Mouse (Mus musculus): ENCODE measurements around the gene Stil.
"Not testable (repeated sequence)": the region's sequence is repeated elsewhere in the genome, so short reads cannot be mapped to it uniquely, and the experiment has no call there.

Gene Stil

GRCm38 (mm10) chr4:114999773-115000428, at the start of gene Stil:
Stil (plus strand) TSS chr4:115000159.
- Histone ChIP-seq H3K27me3 (ENCODE audit: control insufficient read depth, insufficient read depth, low read length, poor library complexity, severe bottlenecking) (no peaks in the 10 kb centered on the region), H3K36me3 (ENCODE audit: control insufficient read depth, insufficient read depth, low read length, poor library complexity, severe bottlenecking) (no peaks in the 10 kb centered on the region)
- peak; percentile 96 for DNase-seq (ENCODE audit: low read depth, low spot score)

GRCm38 (mm10) chr4:114953172-114953571, 46.8 kb upstream of the Stil start:
- Histone ChIP-seq H3K27me3 (ENCODE audit: control insufficient read depth, insufficient read depth, low read length, poor library complexity, severe bottlenecking) (no peaks in the 10 kb centered on the region), H3K36me3 (ENCODE audit: control insufficient read depth, insufficient read depth, low read length, poor library complexity, severe bottlenecking) (no peaks in the 10 kb centered on the region)
- no peak for DNase-seq (ENCODE audit: low read depth, low spot score)

GRCm38 (mm10) chr4:114957403-114957802, 42.6 kb upstream of the Stil start:
- Histone ChIP-seq H3K36me3 (ENCODE audit: control insufficient read depth, insufficient read depth, low read length, poor library complexity, severe bottlenecking) (no peaks in the 10 kb centered on the region), H3K27me3 (ENCODE audit: control insufficient read depth, insufficient read depth, low read length, poor library complexity, severe bottlenecking) (no peaks in the 10 kb centered on the region)
- DNase-seq (ENCODE audit: low read depth, low spot score): no peak

- Histone ChIP-seq H3K36me3 (ENCODE audit: control insufficient read depth, insufficient read depth, low read length, poor library complexity, severe bottlenecking) (peaks cover 2% of the 10 kb centered on the region), H3K27me3 (ENCODE audit: control insufficient read depth, insufficient read depth, low read length, poor library complexity, severe bottlenecking) (no peaks in the 10 kb centered on the region)
- no peak for DNase-seq (ENCODE audit: low read depth, low spot score)
Observed at GRCm38 (mm10) chr4:114958231-114958630, 41.7 kb upstream of the Stil start.

- H3K36me3 ChIP-seq (ENCODE audit: control insufficient read depth, insufficient read depth, low read length, poor library complexity, severe bottlenecking): peaks cover 2% of the 10 kb centered on the region
- no peaks in the 10 kb centered on the region for H3K27me3 ChIP-seq (ENCODE audit: control insufficient read depth, insufficient read depth, low read length, poor library complexity, severe bottlenecking)
- no peak for DNase-seq (ENCODE audit: low read depth, low spot score)
Observed at GRCm38 (mm10) chr4:114958786-114959185, 41.2 kb upstream of the Stil start.

GRCm38 (mm10) chr4:114959533-114959932, 40.4 kb upstream of the Stil start:
- no peak for DNase-seq (ENCODE audit: low read depth, low spot score)
- Histone ChIP-seq H3K27me3 (ENCODE audit: control insufficient read depth, insufficient read depth, low read length, poor library complexity, severe bottlenecking) (no peaks in the 10 kb centered on the region), H3K36me3 (ENCODE audit: control insufficient read depth, insufficient read depth, low read length, poor library complexity, severe bottlenecking) (peaks cover 2% of the 10 kb centered on the region)

- not testable (repeated sequence) for H3K36me3 ChIP-seq (ENCODE audit: control insufficient read depth, insufficient read depth, low read length, poor library complexity, severe bottlenecking); DNase-seq (ENCODE audit: low read depth, low spot score); H3K27me3 ChIP-seq (ENCODE audit: control insufficient read depth, insufficient read depth, low read length, poor library complexity, severe bottlenecking)
Observed at GRCm38 (mm10) chr4:114960881-114961280, 39.1 kb upstream of the Stil start.

GRCm38 (mm10) chr4:114970736-114971135, 29.2 kb upstream of the Stil start:
- H3K36me3 ChIP-seq (ENCODE audit: control insufficient read depth, insufficient read depth, low read length, poor library complexity, severe bottlenecking): no peaks in the 10 kb centered on the region
- DNase-seq (ENCODE audit: low read depth, low spot score): no peak
- H3K27me3 ChIP-seq (ENCODE audit: control insufficient read depth, insufficient read depth, low read length, poor library complexity, severe bottlenecking): no peaks in the 10 kb centered on the region

GRCm38 (mm10) chr4:114973229-114973740, 26.7 kb upstream of the Stil start:
- peak; percentile 39 for DNase-seq (ENCODE audit: low read depth, low spot score)
- no peaks in the 10 kb centered on the region for H3K27me3 ChIP-seq (ENCODE audit: control insufficient read depth, insufficient read depth, low read length, poor library complexity, severe bottlenecking)

GRCm38 (mm10) chr4:114982619-114983018, 17.3 kb upstream of the Stil start:
- Histone ChIP-seq H3K27me3 (ENCODE audit: control insufficient read depth, insufficient read depth, low read length, poor library complexity, severe bottlenecking) (no peaks in the 10 kb centered on the region), H3K36me3 (ENCODE audit: control insufficient read depth, insufficient read depth, low read length, poor library complexity, severe bottlenecking) (no peaks in the 10 kb centered on the region)
- peak; percentile 63 for DNase-seq (ENCODE audit: low read depth, low spot score)

More at GRCm38 (mm10) chr4:114973229-114973740, 26.7 kb upstream of the Stil start:
- H3K36me3 ChIP-seq (ENCODE audit: control insufficient read depth, insufficient read depth, low read length, poor library complexity, severe bottlenecking): no peaks in the 10 kb centered on the region

- no peaks in the 10 kb centered on the region for H3K36me3 ChIP-seq (ENCODE audit: control insufficient read depth, insufficient read depth, low read length, poor library complexity, severe bottlenecking)
- peak; percentile 68 for DNase-seq (ENCODE audit: low read depth, low spot score)
- no peaks in the 10 kb centered on the region for H3K27me3 ChIP-seq (ENCODE audit: control insufficient read depth, insufficient read depth, low read length, poor library complexity, severe bottlenecking)
Observed at GRCm38 (mm10) chr4:114983020-114983419, 16.9 kb upstream of the Stil start.

GRCm38 (mm10) chr4:114986211-114986590, 13.8 kb upstream of the Stil start:
- Histone ChIP-seq H3K27me3 (ENCODE audit: control insufficient read depth, insufficient read depth, low read length, poor library complexity, severe bottlenecking) (no peaks in the 10 kb centered on the region), H3K36me3 (ENCODE audit: control insufficient read depth, insufficient read depth, low read length, poor library complexity, severe bottlenecking) (no peaks in the 10 kb centered on the region)
- no peak for DNase-seq (ENCODE audit: low read depth, low spot score)

GRCm38 (mm10) chr4:114986591-114987432, 13.1 kb upstream of the Stil start, which contains the start of gene Cmpk1:
Cmpk1 (minus strand) TSS chr4:114987241.
- DNase-seq (ENCODE audit: low read depth, low spot score): peak; percentile 87
- Histone ChIP-seq H3K27me3 (ENCODE audit: control insufficient read depth, insufficient read depth, low read length, poor library complexity, severe bottlenecking) (no peaks in the 10 kb centered on the region), H3K36me3 (ENCODE audit: control insufficient read depth, insufficient read depth, low read length, poor library complexity, severe bottlenecking) (no peaks in the 10 kb centered on the region)

- DNase-seq (ENCODE audit: low read depth, low spot score): no peak
- Histone ChIP-seq H3K27me3 (ENCODE audit: control insufficient read depth, insufficient read depth, low read length, poor library complexity, severe bottlenecking) (no peaks in the 10 kb centered on the region), H3K36me3 (ENCODE audit: control insufficient read depth, insufficient read depth, low read length, poor library complexity, severe bottlenecking) (no peaks in the 10 kb centered on the region)
Observed at GRCm38 (mm10) chr4:114994218-114994617, 5.7 kb upstream of the Stil start.

- DNase-seq (ENCODE audit: low read depth, low spot score): peak; percentile 77
- no peaks in the 10 kb centered on the region for H3K27me3 ChIP-seq (ENCODE audit: control insufficient read depth, insufficient read depth, low read length, poor library complexity, severe bottlenecking)
- no peaks in the 10 kb centered on the region for H3K36me3 ChIP-seq (ENCODE audit: control insufficient read depth, insufficient read depth, low read length, poor library complexity, severe bottlenecking)
Observed at GRCm38 (mm10) chr4:114997051-114997450, 2.9 kb upstream of the Stil start.
